Mouse (Mus musculus) macrophage (primary cell): ENCODE results near the gene Ndufa1. TPM values are rescaled to one million over a fixed set of nuclear protein-coding genes. Genes with fewer than 3 reads are reported as not detected.
"Not testable (repeated sequence)": the region's sequence is repeated elsewhere in the genome, so short reads cannot be mapped to it uniquely, and the experiment has no call there.

Experiments
- H3K27ac ChIP-seq: fragments of 350-480 bp; formaldehyde crosslinking; 2 replicates; pipeline ENCODE4 v1.9.0; 2021
- H3K36me3 ChIP-seq: fragments of 350-480 bp; formaldehyde crosslinking; 2 replicates; pipeline ENCODE4 v1.9.0; 2021; ENCODE audit errors: inconsistent target
- H3K4me3 ChIP-seq: fragments of 350-480 bp; formaldehyde crosslinking; 2 replicates; pipeline ENCODE4 v1.9.0; 2021; ENCODE audit errors: inconsistent target
- H3K79me2 ChIP-seq: fragments of 350-480 bp; formaldehyde crosslinking; 2 replicates; pipeline ENCODE4 v1.9.0; 2021; ENCODE audit errors: inconsistent target
- WGBS: methylation state at CpG from one replicate; pipeline ENCODE4 v1.1.7; 2026; ENCODE audit warnings: inconsistent platforms; ENCODE audit not compliant: missing documents; 5-methylcytosine and 5-hydroxymethylcytosine counted together
- polyA plus RNA-seq: library from polyadenylated mRNA; stranded (reverse); fragments of 250-400 nt; gene quantifications from 3 replicates; pipeline ENCODE4 v1.2.4, GENCODE M21; 2018; ENCODE audit warnings: inconsistent platforms
- total RNA-seq, 78 experiments: library from RNA; depleted of rRNA; stranded (reverse); fragments of 250-400 nt; gene quantifications; 1 replicate in 9 of 78; 2 replicates in 24 of 78; 3 replicates in 43 of 78; 4 replicates in 2 of 78; pipeline ENCODE4 v1.2.4; 2018; ENCODE audit warnings: inconsistent platforms in 56 of 78

Gene Ndufa1
- 10 to 100 TPM in 3 of 26 experiments, 1 to 10 TPM in 15, not detected in 8; 3.8 to 31.2 (median 7.7) TPM for total RNA-seq (2018; cell fraction: chromatin; rRNA removed)
- total RNA-seq (2018; cell fraction: cytosol; rRNA removed), result 100 to 1,000 TPM; 203 to 401 (median 275) TPM
- total RNA-seq (2018; cell fraction: nucleus; rRNA removed), result 10 to 100 TPM; 17.6 to 56.4 (median 32.2) TPM
- polyA plus RNA-seq, result 328 to 367 TPM (median 332 TPM) in 3 replicates

DNA sequence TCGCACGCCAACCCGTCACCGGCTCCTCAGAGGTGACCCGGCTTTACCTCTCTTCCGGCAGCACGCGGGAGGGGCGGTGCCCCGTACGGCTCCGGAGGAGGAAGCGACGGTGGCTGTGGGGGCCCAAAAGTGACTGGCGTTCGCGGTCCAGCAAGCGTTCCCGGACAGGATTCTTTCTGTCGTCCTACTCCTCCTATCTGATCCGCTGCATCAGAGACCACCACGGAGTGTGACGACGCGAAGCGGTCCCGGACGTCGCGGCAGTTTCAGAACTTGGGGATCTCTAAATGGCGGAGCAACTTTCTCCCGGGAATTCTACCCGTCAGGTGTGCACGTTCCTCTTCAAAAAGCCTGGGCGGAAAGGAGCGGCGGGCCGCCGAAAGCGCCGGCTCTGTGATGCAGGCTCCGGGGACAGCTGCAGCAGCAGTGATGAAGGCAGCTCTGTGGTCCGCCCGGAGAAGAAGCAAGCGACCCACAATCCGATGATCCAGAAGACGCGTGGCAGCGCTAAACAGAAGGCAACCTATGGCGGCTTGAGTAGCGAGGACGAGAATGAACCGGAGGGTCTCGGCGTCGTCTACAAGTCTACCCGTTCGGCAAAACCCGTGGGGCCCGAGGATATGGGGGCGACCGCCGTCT lies at the start of gene Ndufa1, which contains the start of gene Rnf113a1:
Ndufa1 (minus strand) TSS at position 59 of the 639 bp plus-strand sequence.
Rnf113a1 (plus strand) TSS at position 141 of the 639 bp plus-strand sequence.
- Histone ChIP-seq H3K4me3 (peak within 1 kb of the TSS; percentile 50), H3K79me2 (peaks cover 6% of the 10 kb centered on the region; the same call in 1 of the 2 replicates), H3K36me3 (no peaks in the 10 kb centered on the region), H3K27ac (no peak within 1 kb of the TSS)
- WGBS, result 24% methylated on average over 52 of the region's 63 CpGs

DNA sequence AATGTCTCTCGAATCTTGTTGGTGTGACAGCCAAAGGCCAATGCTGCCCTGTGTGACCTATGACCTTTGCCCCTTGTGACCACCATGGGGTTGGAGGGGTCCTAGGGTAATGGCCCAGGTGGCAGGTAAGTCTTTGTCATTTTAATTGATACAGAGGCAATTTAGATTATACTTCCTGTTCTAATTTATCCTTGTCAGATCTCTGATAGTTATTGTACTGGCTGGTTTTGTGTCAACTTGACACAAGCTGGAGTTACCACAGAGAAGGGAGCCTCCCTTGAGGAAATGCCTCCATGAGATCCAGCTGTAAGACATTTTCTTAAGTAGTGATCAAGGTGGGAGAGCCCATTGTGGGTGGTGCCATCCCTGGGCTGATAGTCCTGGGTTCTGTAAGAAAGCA lies 31.2 kb upstream of the Ndufa1 start, which contains the start of gene Rhox1:
Rhox1 (minus strand) TSS at position 101 of the 400 bp plus-strand sequence.
- 92% methylated on average over 1 of the region's 1 CpGs for WGBS
- H3K36me3 ChIP-seq, H3K79me2 ChIP-seq: not testable (repeated sequence)

DNA sequence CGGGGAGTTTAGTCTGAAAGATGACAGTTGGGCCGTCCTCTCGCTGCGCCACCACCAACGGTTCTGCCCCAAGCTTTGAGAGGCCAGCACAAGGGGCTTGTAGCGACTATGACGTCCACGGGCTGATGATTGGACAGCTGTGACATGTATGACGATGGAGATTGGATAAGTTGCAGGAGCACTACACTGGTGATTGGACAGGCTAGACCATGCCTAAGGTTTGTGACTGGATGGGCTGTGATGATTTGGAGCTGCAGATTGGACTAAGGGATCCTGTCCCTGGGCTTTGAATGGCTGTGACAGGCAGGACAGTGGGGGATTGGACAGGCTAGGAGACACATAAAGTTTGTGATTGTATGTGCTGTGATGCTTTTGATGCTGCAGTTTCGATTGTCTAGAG lies 20.0 kb upstream of the Ndufa1 start, which contains the start of gene Gm9:
Gm9 (minus strand) TSS at position 101 of the 400 bp plus-strand sequence.
- WGBS, result 86% methylated on average over 10 of the region's 10 CpGs
- no peak within 1 kb of the TSS for H3K4me3 ChIP-seq
- H3K27ac ChIP-seq, result no peak within 1 kb of the TSS
- no peaks in the 10 kb centered on the region for H3K36me3 ChIP-seq
- H3K79me2 ChIP-seq, result no peaks in the 10 kb centered on the region

More for the DNA sequence above, 31.2 kb upstream of the Ndufa1 start, which contains the start of gene Rhox1:
- H3K27ac ChIP-seq, H3K4me3 ChIP-seq: not testable (repeated sequence)

DNA sequence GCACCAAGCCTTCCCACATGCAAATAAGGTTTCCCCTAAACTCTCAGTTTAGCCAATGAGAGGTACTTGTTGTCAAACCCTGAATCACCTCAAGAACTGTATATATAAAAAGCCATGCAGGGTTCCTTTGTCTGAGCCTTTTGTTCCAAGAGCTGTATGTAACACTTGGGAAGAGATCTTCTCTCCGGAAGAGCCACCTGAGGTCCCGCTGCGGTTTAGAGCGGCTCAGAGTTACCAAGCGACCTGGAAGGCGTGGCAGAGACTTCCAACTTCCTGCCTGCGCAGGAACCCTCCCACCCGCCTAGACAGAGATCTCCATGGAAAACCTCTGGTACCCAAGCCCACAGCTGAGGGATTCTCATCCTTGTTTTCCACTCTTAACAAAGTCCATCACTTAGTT lies 7.7 kb upstream of the Ndufa1 start:
- 70% methylated on average over 6 of the region's 8 CpGs for WGBS
- H3K36me3 ChIP-seq, result no peaks in the 10 kb centered on the region
- H3K27ac ChIP-seq, result no peak overlapping the region
- no peak overlapping the region for H3K4me3 ChIP-seq
- no peaks in the 10 kb centered on the region for H3K79me2 ChIP-seq

DNA sequence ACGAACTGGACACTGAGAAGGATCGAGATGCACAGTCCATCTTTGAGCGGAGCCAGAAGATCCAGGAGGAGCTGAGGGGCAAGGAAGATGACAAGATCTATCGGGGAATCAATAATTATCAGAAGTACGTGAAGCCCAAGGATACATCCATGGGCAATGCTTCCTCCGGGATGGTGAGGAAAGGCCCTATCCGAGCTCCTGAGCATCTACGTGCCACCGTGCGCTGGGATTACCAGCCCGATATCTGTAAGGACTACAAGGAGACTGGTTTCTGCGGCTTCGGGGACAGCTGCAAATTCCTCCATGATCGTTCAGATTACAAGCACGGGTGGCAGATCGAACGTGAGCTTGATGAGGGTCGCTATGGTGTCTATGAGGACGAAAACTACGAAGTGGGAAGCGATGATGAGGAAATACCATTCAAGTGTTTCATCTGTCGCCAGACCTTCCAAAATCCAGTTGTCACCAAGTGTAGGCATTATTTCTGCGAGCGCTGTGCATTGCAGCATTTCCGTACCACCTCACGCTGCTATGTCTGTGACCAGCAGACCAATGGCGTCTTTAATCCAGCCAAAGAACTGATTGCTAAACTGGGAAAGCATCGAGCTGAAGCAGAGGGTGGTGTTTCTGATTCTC lies 899 bp upstream of the Ndufa1 start:
- Histone ChIP-seq H3K79me2 (peaks cover 6% of the 10 kb centered on the region; the same call in 1 of the 2 replicates), H3K4me3 (peak overlapping the region; percentile 50), H3K27ac (no peak overlapping the region), H3K36me3 (no peaks in the 10 kb centered on the region)
- 33% methylated on average over 27 of the region's 28 CpGs for WGBS

DNA sequence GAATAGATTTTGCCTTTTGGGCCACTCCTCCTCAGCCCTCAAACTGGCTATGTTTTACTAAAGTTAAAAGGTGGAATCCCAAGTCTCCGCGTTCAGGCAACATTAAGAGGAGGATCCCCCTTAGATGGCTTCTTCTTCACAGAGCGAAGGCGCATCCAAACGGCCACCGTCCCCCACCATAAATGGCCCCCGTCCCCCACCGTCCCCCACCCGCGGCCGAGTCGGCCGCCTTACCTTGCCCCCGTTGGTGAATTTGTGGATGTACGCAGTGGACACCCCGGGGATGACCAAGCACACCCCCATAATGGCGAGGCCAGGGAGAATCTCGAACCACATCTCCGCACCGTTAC lies 233 bp downstream of the Ndufa1 start:
- Histone ChIP-seq H3K4me3 (peak overlapping the region; percentile 50), H3K36me3 (no peaks in the 10 kb centered on the region), H3K79me2 (peaks cover 6% of the 10 kb centered on the region; the same call in 1 of the 2 replicates), H3K27ac (no peak overlapping the region)
- 29% methylated on average over 17 of the region's 20 CpGs for WGBS

DNA sequence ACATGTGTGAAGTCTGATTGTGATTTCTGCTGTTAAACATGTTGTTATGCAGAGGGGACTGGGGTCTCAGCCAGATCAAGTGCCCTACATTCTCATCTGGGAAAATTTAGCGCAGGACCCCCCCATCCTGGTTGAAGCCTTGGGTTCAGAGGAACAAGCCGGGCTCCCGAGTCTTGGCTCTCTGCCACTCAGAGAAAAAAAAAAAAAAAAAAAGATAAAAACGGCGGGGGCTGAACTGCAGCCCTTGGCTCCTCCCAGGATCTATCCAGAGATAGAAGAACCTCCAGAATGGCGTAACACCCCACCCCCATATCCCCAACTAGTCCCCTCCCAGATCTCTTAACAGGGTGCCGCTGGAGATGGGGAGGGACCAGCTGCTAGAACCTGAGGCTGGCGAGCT lies 6.6 kb downstream of the Ndufa1 start:
- H3K4me3 ChIP-seq, H3K79me2 ChIP-seq, H3K27ac ChIP-seq, H3K36me3 ChIP-seq: not testable (repeated sequence)
- WGBS, result 78% methylated on average over 5 of the region's 8 CpGs

DNA sequence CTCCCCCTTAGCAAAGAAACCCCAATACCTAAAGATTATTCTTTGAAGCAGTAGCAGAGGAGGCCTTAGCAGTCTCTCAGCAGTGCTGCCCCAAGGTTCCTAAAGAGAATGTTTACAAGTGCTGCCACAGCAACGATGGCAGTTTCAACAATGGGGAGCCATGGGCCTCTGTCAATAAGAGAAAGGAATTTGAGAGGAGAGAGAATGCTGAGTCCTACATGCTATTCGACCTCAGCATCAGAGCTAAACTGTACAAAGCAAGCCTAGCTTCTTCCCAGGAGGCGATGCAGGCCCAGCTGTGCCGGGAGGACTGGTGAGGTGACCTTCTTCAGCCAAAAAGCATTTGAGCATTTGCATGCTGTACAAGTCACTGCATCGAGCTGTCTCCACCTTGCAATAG lies 22.2 kb downstream of the Ndufa1 start, which contains the start of gene Akap14:
Akap14 (minus strand) TSS at position 101 of the 400 bp plus-strand sequence.
- H3K36me3 ChIP-seq, result no peaks in the 10 kb centered on the region
- no peak within 1 kb of the TSS for H3K27ac ChIP-seq
- H3K4me3 ChIP-seq, result no peak within 1 kb of the TSS
- 85% methylated on average over 5 of the region's 5 CpGs for WGBS
- no peaks in the 10 kb centered on the region for H3K79me2 ChIP-seq

DNA sequence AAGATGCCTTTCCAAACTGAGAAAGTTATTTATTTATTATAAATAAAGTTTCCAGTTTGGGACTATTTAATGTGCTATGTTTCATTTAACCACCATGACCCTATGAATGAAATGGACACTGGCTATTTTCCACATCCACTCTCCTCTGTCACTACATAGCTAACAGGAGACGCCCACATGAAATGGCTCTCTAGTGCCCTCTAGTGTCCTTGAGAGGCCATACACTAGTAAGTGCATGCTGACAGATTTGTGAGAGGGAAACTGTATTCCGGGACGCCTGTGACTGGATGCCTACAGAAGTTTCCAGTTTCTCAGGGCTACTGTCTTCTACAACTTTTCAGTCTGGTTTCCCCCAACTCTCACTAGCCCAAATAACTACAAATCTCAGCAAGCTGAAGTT lies 23.9 kb downstream of the Ndufa1 start:
- Histone ChIP-seq H3K4me3 (no peak overlapping the region), H3K79me2 (no peaks in the 10 kb centered on the region), H3K36me3 (no peaks in the 10 kb centered on the region), H3K27ac (no peak overlapping the region)
- WGBS, result 26% methylated on average over 3 of the region's 3 CpGs

DNA sequence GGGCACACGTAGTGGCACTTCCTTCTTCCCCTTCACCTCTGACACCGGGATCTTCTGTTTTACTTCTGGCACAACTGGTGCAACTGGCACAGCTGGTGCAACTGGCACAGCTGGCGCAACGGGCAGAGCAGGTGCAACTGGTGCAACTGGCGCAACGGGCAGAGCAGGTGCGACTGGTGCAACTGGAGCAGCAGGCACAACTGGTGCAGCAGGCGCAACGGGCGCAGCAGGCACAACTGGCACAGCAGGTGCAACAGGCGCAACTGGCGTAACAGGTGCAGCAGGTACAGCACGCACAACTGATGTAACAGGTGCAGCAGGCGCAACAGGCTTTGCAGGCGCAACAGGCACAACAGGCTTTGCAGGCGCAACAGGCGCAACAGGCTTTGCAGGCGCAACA lies 27.8 kb downstream of the Ndufa1 start:
- H3K4me3 ChIP-seq, result no peak overlapping the region
- 93% methylated on average over 16 of the region's 18 CpGs for WGBS
- H3K36me3 ChIP-seq, result no peaks in the 10 kb centered on the region
- H3K79me2 ChIP-seq, result no peaks in the 10 kb centered on the region
- no peak overlapping the region for H3K27ac ChIP-seq

DNA sequence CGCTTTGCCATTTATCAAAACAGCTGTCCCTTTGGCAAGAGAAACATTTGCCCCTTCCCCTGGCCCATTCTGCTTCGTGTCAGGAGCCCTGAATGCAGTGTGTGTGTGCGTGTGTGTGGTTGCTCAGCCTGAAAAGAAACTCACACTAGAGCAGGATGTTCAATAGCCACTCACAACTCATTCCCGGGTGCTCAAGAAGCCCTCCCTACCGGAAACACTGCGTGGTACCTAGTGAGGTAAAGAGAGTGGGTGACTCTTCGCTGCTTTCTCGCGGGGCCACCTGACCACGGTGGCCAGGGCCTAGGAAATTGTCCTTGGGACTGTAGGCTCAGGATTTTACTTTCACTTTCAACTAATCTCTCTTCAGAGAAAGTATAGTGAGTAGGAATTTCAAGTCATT lies 29.8 kb downstream of the Ndufa1 start:
- Histone ChIP-seq H3K36me3 (no peaks in the 10 kb centered on the region), H3K27ac (no peak overlapping the region), H3K79me2 (no peaks in the 10 kb centered on the region), H3K4me3 (no peak overlapping the region)
- 53% methylated on average over 9 of the region's 10 CpGs for WGBS

DNA sequence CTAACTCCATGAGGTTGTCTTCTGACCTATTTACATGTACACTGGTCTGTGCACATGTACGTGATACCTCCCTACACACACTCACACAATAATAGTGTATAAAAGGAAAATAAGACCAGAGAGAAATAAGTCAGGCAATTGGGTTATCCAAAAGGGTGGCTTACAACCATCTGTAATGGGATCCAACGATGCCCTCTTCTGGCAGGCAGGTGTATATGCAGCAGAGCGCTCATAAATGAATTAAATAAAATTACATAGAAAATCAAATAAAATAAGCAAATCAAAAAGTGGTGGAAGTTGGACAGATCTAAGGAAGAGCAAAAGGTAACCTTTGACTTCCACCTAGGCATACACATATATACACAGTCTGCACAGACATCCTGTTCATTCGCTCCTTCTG lies 33.1 kb downstream of the Ndufa1 start:
- WGBS, result 74% methylated on average over 4 of the region's 4 CpGs
- Histone ChIP-seq H3K79me2 (no peaks in the 10 kb centered on the region), H3K27ac (no peak overlapping the region), H3K36me3 (no peaks in the 10 kb centered on the region), H3K4me3 (no peak overlapping the region)

DNA sequence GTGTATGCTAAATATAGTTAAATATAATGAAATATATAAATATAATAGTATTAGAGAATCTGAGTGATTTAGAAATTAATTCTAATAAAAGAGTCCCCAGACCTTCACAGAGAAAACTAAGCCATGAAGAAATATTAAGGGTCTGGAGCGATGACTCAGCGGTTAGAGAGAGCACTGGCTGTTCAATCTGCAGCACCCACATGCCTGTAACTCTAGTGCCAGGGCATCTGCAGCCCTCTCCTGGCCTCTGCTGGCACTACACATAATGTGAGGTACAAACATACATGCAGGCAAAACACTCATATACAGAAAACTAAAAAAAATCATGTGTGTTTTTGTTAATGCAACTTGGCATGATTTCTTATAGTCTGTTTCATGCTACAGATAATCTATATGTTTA lies 46.0 kb downstream of the Ndufa1 start:
- Histone ChIP-seq H3K79me2 (no peaks in the 10 kb centered on the region), H3K27ac (no peak overlapping the region), H3K4me3 (no peak overlapping the region), H3K36me3 (no peaks in the 10 kb centered on the region)
- 85% methylated on average over 2 of the region's 2 CpGs for WGBS

DNA sequence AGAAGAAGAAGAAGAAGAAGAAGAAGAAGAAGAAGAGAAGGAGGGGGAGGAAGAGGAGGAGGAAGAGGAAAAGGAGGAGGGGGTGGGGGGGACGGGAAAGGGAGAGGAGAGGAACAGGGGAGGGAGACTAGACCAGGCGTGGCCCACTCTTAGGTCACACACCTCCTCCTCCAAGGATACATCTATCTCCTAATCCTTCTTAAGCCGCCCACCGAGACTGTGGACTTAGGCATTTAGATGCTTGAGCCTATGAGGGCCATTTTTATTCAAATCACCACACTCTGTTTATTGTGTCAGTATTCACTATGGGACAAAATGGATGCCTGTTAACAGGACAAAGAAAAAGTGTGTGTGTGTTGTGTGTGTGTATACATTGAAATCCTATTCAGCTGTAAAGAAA lies 46.5 kb downstream of the Ndufa1 start:
- not testable (repeated sequence) for H3K36me3 ChIP-seq, H3K4me3 ChIP-seq, H3K27ac ChIP-seq, H3K79me2 ChIP-seq
- no CpG with 5 or more reads among the region's 4 CpGs for WGBS

DNA sequence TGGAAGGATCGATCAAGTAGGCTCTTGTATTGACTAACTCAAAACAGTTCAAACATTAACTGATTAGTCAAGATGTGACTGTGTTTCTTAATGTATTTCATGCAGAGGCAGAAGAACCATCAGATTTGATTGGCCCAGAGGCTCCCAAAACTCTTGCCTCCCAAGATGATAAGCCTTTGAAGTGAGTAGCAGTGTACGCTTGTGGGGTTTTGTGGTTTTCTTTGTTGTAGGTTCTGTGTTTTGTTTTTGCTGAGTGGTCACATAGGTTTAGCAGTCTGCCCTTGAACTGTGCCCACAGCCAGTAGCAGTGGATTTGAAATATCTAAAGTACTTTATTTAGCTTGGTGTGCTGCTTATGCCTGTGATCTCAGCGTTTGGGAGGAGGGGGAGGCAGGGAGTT lies 49.2 kb downstream of the Ndufa1 start:
- no peaks in the 10 kb centered on the region for H3K79me2 ChIP-seq
- H3K4me3 ChIP-seq, result no peak overlapping the region
- WGBS, result 83% methylated on average over 3 of the region's 3 CpGs
- no peaks in the 10 kb centered on the region for H3K36me3 ChIP-seq
- no peak overlapping the region for H3K27ac ChIP-seq
